Mouse (Mus musculus): ENCODE measurements at regions not wholly inside any gene's neighbourhood (a gene's known extent, or its start where the extent isn't known, plus 50 kb on each side); places are given as distances from the start of the nearest gene placed in this dataset.

DNA sequence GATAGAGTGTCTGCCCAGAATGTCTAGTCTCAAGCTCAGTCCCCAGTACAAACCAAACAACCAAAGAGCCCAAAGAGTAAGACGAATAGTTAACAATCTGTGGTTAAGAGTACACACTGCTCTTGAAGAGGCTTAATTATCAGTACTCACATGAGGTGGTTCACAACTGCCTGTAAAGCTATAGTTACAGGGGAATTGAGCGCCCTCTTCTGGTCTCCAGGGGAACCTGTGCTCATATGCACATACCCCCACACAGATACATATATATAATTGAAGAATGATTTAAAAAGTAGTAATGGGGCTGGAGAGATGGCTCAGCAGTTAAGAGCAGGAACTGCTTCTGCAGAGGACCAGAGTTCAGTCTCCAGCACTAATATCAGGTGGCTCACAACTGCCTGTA is 92.3 kb upstream of the Atp1a1 start:
- DNase-seq (ENCODE audit: extremely low spot score, low spot score), result no peak

GRCm38 (mm10) chr3:101694311-101694710 is 89.8 kb upstream of the Atp1a1 start:
- no peak for DNase-seq (ENCODE audit: extremely low spot score, low spot score)

DNA sequence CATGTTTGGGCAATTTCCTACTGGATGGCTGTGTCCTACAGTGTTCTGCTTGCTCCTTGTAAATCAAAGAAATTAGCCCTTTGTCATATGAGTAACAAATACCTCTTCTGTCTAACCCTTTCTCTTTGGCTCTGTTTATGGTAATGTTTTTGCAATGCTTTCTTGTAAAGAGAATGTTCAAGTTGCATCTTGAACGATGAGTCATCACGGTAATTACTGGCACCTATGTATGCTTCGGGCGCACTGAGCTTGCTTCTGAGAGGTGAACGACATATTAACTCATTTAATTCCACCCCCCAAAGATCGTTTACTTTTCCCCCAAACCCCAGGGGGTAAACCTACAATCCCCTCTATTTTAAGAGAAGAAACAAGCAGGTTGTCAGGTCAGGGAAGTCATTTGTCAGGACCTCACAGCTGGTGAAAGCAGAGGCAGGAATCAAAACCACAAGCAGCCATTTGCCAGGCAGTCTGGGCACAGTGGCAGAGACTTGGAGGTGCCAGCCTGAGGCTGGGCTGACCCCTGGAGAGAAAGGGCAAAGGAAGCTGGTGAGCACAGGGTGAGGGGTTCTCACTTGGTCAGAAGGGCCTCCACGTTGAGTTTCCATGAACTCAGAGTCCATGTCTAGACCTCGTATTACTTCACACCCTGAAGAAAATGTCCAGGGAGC is 87.6 kb upstream of the Atp1a1 start:
- DNase-seq (ENCODE audit: extremely low spot score, low spot score), result no peak

DNA sequence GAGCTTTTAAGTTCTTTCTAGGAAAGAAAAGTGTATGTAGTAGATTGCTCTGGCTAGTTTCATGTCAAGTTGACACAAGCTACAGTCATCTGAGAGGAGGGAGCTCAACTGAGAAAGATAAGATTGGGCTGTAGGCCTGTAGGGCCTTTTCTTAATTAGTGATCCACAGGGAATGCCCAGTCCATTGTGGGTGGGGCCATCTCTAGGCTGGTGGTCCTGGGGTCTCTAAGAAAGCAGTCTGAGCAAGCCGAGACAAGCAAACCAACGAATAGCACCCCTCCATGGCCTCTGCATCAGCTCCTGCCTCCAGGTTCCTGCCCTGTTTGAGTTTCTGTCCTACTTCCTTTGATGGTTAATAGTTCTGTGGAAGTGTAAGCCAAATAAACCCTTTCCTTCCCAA is 86.3 kb upstream of the Atp1a1 start:
- DNase-seq (ENCODE audit: extremely low spot score, low spot score), result no peak

DNA sequence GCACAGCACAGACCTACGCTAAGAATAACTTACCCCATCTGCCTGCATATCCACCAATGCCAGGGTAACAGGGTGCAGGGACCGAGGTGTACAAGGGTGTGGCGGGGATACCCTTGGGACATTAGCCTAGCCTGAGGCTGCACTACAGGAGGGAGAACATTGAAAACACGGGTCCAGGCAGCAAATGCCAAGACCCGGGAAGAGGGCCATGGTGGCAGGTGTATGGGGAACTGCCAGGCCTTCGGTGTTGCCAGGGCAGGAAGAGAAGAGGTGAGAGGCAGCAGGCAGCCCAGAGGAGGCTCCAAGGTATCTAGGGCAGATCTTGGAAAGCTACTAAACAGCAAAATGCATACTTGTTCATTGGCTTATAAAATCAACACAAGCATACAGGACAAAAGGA is 85.7 kb upstream of the Atp1a1 start:
- DNase-seq (ENCODE audit: extremely low spot score, low spot score), result no peak

DNA sequence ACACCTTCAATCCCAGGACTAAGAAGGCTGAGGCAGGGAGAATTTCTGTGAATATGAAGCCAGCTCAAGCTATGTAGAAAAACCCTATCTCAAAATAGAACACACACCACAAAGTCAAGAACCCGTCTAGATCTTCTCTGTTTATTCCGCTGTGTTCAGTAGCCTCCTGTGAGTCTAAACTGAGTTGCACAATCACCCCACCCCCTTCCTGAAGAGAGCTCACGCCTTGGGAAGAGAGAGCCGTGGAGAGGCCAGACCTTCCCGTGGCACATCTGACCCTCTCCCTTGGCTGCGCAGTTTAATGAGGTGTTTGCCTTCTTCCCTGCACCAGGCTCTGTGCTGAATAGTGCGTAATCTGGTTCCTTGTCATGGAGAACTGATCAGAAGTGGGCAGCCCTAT is 80.7 kb upstream of the Atp1a1 start:
- no peak for DNase-seq (ENCODE audit: extremely low spot score, low spot score)

GRCm38 (mm10) chr3:101672943-101673342 is 68.5 kb upstream of the Atp1a1 start:
- DNase-seq (ENCODE audit: extremely low spot score, low spot score), result no peak

DNA sequence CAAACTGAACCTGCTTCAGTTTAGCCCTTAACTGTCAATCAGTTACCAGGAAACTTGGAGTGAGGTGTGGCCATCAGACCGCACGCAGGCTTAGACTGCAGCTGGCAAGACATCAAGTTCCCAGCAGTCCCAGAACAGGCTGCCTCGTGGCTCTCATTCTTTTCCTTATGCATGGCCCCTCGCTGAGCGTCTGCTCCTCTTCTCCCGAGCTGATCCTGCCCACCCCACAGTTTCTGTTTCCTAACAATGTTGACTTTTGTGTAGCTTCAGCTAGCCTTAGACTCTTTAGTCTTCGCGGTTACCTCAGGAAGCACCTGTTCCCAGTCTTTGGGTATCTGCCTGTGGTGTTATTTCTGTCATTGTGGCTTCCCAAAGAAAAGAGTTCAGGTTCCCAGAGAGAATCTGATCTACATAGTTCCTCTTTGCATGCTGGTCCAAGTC is 66.1 kb upstream of the Atp1a1 start:
- no peak for DNase-seq (ENCODE audit: extremely low spot score, low spot score)

DNA sequence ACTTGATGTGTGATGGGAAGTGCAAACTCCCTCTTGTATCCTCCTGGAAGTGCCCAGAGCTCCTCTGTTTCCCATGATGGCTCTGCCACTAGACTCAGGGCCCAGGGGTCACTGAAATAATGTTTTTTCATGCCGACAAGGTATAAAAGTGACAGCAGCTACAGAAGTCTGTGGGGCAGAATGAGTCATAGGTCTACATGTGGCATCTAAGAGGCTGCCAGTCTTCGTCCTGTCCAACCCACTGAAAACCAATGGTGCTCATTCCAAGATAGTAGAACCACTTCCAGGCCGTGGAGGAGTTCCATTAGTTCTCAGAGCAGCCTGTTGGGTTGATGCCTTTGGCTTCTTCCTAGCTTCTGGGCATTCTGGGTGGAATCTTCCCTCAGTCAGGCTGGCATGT is 65.3 kb upstream of the Atp1a1 start:
- no peak for DNase-seq (ENCODE audit: extremely low spot score, low spot score)

DNA sequence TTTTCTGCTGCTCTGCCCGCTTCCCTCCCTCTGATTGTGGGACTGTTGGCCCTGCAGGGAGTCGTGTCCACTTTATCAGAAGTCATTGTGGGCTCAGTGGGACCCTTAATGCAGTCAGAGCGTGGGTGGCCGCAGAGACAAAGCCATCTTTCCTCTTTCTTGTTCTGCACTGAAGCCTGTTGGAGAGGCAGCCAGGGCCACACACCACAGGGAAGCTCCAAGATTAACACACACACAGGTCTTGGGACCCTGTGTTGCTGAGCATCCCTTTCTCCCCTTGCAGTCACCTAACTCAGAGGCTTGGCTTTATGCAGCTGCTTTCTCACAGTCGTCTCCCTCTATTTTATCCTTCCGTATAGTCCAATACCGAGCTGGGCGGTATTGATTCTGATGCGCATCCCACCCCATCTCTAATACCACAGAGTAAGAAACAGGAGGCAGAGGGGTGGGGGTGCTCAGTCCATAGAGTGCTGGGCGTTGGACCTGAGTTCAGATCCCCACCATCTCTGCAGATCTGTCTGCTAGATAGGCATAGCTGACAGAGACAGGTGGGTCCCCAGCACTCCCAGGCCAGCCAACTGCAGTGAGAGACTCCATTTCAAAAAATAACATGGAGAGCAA is 63.4 kb upstream of the Atp1a1 start:
- DNase-seq (ENCODE audit: extremely low spot score, low spot score), result no peak

GRCm38 (mm10) chr3:101667186-101667585 is 62.7 kb upstream of the Atp1a1 start:
- no peak for DNase-seq (ENCODE audit: extremely low spot score, low spot score)

DNA sequence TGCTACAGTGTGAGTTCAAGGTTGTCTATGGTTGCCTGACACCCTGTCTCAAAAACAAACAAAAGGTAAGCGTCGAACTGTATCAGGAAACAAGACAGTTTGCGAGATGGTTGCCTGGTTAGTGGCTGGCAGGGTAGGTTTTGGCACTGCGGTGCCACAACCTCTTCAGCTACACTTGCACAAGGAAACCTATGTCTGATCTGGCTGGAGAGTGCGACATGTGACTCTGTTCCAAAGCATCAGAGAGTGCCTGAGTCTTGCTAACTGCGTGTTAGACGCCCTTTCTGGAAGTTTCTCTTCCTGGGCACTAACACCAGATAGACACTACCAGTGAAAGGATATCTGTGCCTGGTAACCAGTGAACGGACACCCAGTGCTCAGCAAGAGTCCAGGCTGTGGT is 62.1 kb upstream of the Atp1a1 start:
- no peak for DNase-seq (ENCODE audit: extremely low spot score, low spot score)

DNA sequence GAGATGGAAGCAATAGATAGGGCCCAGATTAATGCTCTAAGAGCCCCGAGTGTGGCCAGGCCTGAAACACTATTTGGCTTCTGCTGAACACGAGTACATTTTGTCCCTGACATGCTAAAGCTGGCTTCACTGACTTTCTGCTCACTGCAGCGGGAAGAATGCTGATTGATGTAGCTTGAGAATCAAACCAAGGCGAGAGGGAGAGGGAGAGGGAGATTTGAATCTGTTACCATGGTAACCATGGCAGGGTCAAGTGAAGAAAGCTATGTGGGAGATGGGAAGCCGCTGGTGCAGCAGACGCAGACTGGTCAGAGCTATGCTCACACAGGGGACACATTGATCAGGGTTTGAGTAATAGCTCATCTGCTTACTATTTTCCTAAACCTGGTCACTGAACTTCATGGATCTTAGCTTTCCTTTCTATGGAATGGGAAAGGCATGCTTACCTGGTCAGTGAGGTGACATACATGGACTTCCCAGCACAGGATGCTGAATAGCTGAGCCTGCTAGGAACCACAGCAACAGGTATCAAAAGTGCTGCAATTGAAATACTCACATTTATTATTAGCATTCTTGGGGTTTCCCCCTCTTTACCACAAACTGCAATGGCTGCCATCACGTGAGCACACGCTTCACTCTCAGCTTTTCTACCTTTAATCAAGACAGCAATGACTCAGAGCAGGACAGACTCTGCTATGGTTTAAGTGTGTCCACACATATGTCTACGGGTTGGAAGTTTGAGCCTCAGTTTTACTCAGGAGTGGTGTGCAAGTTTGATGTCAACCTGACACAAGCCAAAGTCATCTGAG is 56.9 kb upstream of the Atp1a1 start:
- peak; percentile 60 for DNase-seq (ENCODE audit: extremely low spot score, low spot score)

DNA sequence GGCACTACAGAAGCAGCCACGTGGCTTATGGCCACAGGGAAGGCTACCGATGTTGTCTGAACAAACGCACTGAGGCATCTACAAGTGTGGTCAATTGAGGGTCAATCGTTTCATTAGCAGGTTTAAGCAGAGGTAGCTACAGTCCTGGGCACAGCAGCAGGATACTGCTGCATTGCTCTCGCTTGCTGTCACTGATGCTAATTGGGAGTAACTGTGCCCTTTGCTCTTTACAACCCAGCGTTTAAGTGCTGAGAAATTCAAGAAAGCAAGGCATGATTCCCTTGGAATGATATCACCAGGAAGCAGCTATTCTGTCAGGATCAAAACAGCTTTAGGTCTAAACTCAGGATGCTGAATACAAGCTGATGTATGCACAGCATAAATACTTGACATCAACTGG is 56.2 kb upstream of the Atp1a1 start:
- no peak for DNase-seq (ENCODE audit: extremely low spot score, low spot score)

GRCm38 (mm10) chr3:101660176-101660575 is 55.7 kb upstream of the Atp1a1 start:
- DNase-seq (ENCODE audit: extremely low spot score, low spot score), result no peak

GRCm38 (mm10) chr3:101657979-101658378 is 53.5 kb upstream of the Atp1a1 start:
- DNase-seq (ENCODE audit: extremely low spot score, low spot score), result no peak

DNA sequence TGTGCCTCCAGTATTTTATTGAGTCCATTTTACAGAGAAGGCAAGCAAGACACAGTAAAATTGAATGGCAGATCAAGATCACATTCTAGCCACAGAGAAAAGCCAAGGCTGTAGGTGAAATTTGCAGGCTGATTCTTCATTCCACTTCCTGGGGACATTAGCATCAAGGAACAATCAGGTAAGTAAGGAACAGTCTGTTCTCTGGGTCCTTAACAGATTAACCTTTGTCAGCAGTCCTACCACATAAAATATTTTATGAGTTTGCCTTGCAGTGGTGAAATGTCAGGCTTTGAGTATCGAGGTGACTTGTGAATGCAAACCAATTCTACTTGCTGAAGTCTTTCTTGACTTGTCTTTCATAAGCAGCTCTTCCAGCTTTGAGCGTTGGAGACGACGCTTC is 50.2 kb upstream of the Atp1a1 start:
- no peak for DNase-seq (ENCODE audit: extremely low spot score, low spot score)

All from neural tube, embryonic 10.5 days (tissue).